Mouse (Mus musculus): ENCODE results near the gene Smg9.
A peak's percentile ranks its signal among the peaks of the same experiment; 100 is the strongest.

Gene Smg9

GRCm38 (mm10) chr7:24399256-24400081, at the start of gene Smg9:
Gene Smg9, plus strand, starts transcription at chr7:24399619.
- peak; percentile 98 for DNase-seq

GRCm38 (mm10) chr7:24355646-24356045, 43.8 kb upstream of the Smg9 start:
- DNase-seq, result no peak

- DNase-seq, result no peak
Measured at GRCm38 (mm10) chr7:24356081-24356480, 43.3 kb upstream of the Smg9 start.

GRCm38 (mm10) chr7:24357899-24358298, 41.5 kb upstream of the Smg9 start:
- no peak for DNase-seq

- DNase-seq, result no peak
Measured at GRCm38 (mm10) chr7:24359269-24359668, 40.1 kb upstream of the Smg9 start.

- no peak for DNase-seq
Measured at GRCm38 (mm10) chr7:24361001-24361400, 38.4 kb upstream of the Smg9 start.

- no peak for DNase-seq
Measured at GRCm38 (mm10) chr7:24363228-24363627, 36.2 kb upstream of the Smg9 start.

- DNase-seq, result peak; percentile 74 to 77
Measured at GRCm38 (mm10) chr7:24364827-24365226, 34.6 kb upstream of the Smg9 start.

GRCm38 (mm10) chr7:24365258-24366014, 34.0 kb upstream of the Smg9 start:
- DNase-seq, result no peak

- no peak for DNase-seq
Measured at GRCm38 (mm10) chr7:24366716-24367632, 32.4 kb upstream of the Smg9 start.

- no peak for DNase-seq
Measured at GRCm38 (mm10) chr7:24368226-24368625, 31.2 kb upstream of the Smg9 start.

GRCm38 (mm10) chr7:24368946-24369345, 30.5 kb upstream of the Smg9 start:
- no peak for DNase-seq

GRCm38 (mm10) chr7:24369731-24370541, 29.5 kb upstream of the Smg9 start, which contains the start of gene Kcnn4:
Gene Kcnn4, plus strand, starts transcription at chr7:24370263.
- no peak for DNase-seq

GRCm38 (mm10) chr7:24371012-24371808, 28.2 kb upstream of the Smg9 start:
- DNase-seq, result no peak

- no peak for DNase-seq
Measured at GRCm38 (mm10) chr7:24371809-24372145, 27.6 kb upstream of the Smg9 start.

GRCm38 (mm10) chr7:24372300-24372699, 27.1 kb upstream of the Smg9 start:
- peak; percentile 79 to 83 for DNase-seq

- no peak for DNase-seq
Measured at GRCm38 (mm10) chr7:24372786-24373185, 26.6 kb upstream of the Smg9 start.

GRCm38 (mm10) chr7:24373538-24374379, 25.7 kb upstream of the Smg9 start:
- peak; percentile 65 to 66 for DNase-seq

- DNase-seq, result no peak
Measured at GRCm38 (mm10) chr7:24376456-24376855, 23.0 kb upstream of the Smg9 start.
